Mouse (Mus musculus) kidney, embryonic 16.5 days (tissue): ENCODE measurements around the gene Hist3h2ba. TPM values are rescaled to one million over a fixed set of nuclear protein-coding genes. Genes with fewer than 3 reads are reported as not detected.
A peak's percentile ranks its signal among the peaks of the same experiment; 100 is the strongest.

Experiments
- ATAC-seq: fragments of 200-750 bp; cut with Nextera tagmentation; 2 replicates; pipeline ENCODE4 v1.8.0; 2017; ENCODE audit warnings: moderate TSS enrichment; ENCODE audit not compliant: low FRiP score, low TSS enrichment
- H3K27ac ChIP-seq: fragments of 300-500 bp; sonication (generic); 2 replicates; pipeline ENCODE4 v1.5.1; 2014; ENCODE audit warnings: low read length
- H3K27me3 ChIP-seq: fragments of 300-500 bp; sonication (generic); 2 replicates; pipeline ENCODE4 v1.6.1; 2014; ENCODE audit warnings: low read length, control low read depth, mixed read lengths; ENCODE audit not compliant: insufficient read depth
- H3K36me3 ChIP-seq: fragments of 300-500 bp; sonication (generic); 2 replicates; pipeline ENCODE4 v1.6.1; 2014; ENCODE audit warnings: low read length, control low read depth, mixed read lengths; ENCODE audit not compliant: insufficient read depth
- H3K4me1 ChIP-seq: fragments of 300-500 bp; sonication (generic); 2 replicates; pipeline ENCODE4 v1.6.1; 2014; ENCODE audit warnings: low read length, control low read depth, mixed read lengths; ENCODE audit not compliant: insufficient read depth
- H3K4me2 ChIP-seq: fragments of 300-500 bp; sonication (generic); replicated peaks from 2 replicates; pipeline ENCODE4 v1.6.1; 2014; ENCODE audit warnings: low read depth, low read length
- H3K4me3 ChIP-seq: fragments of 300-500 bp; sonication (generic); 2 replicates; pipeline ENCODE4 v1.5.1; 2014; ENCODE audit warnings: mild to moderate bottlenecking, low read length
- H3K9ac ChIP-seq: fragments of 300-500 bp; sonication (generic); replicated peaks from 2 replicates; pipeline ENCODE4 v1.6.1; 2014; ENCODE audit warnings: low read length
- H3K9me3 ChIP-seq: fragments of 300-500 bp; sonication (generic); 2 replicates; pipeline ENCODE4 v1.6.1; 2016; ENCODE audit warnings: low read length, control low read depth
- WGBS: fragments of 180-500 bp; shearing (Covaris S2); extraction: QIAGEN DNeasy Blood & Tissue Kit; methylation state at CpG from one replicate; pipeline ENCODE4 v1.1.7; 2014; 5-methylcytosine and 5-hydroxymethylcytosine counted together
- microRNA-seq: library from miRNA; unstranded; fragments of <30 nt; microRNA quantifications from one replicate; pipeline ENCODE4, GENCODE M21; 2016
- polyA plus RNA-seq: library from polyadenylated mRNA; unstranded; fragments of >200 nt; fragmentation: Nextera tagmentation; extraction: Ambion mirVana; gene quantifications from 2 replicates; pipeline ENCODE4 v1.2.1, GENCODE M21; 2015

Gene Hist3h2ba
- polyA plus RNA-seq, 1 experiment from 2014 or later = 93.4 TPM

- Histone ChIP-seq H3K27ac (no peak overlapping the region), H3K9me3 (no peaks in the 10 kb centered on the region), H3K27me3 (peaks cover 21% of the 10 kb centered on the region), H3K4me1 (peaks cover 5% of the 10 kb centered on the region), H3K4me3 (no peak overlapping the region), H3K4me2 (no peak overlapping the region), H3K9ac (no peak overlapping the region), H3K36me3 (peaks cover 33% of the 10 kb centered on the region)
- 77% methylated on average over 3 of the region's 3 CpGs for WGBS
- no peak for ATAC-seq
These were observed 43.2 kb downstream of the Hist3h2ba start for GRCm38 (mm10) chr11:58991911-58992310.

- no peak overlapping the region for H3K4me3 ChIP-seq
- H3K27me3 ChIP-seq = peaks cover 21% of the 10 kb centered on the region
- H3K9me3 ChIP-seq = no peaks in the 10 kb centered on the region
- H3K27ac ChIP-seq = no peak overlapping the region
- H3K4me2 ChIP-seq = no peak overlapping the region
- peaks cover 21% of the 10 kb centered on the region for H3K36me3 ChIP-seq
- H3K9ac ChIP-seq = no peak overlapping the region
- 75% methylated on average over 6 of the region's 6 CpGs for WGBS
- no peak for ATAC-seq
- peaks cover 5% of the 10 kb centered on the region for H3K4me1 ChIP-seq
These were observed 44.5 kb downstream of the Hist3h2ba start for GRCm38 (mm10) chr11:58993091-58993670.

GRCm38 (mm10) chr11:58994337-58994826, 45.7 kb downstream of the Hist3h2ba start:
- Histone ChIP-seq H3K4me1 (peaks cover 11% of the 10 kb centered on the region), H3K27me3 (peaks cover 21% of the 10 kb centered on the region), H3K27ac (no peak overlapping the region), H3K9me3 (no peaks in the 10 kb centered on the region), H3K9ac (peak overlapping the region; percentile 63), H3K4me3 (peak overlapping the region; percentile 45), H3K4me2 (peak overlapping the region; percentile 69), H3K36me3 (peaks cover 10% of the 10 kb centered on the region)
- 2% methylated on average over 33 of the region's 35 CpGs for WGBS
- peak; percentile 93 for ATAC-seq

- Histone ChIP-seq H3K4me2 (peak overlapping the region; percentile 69; the same call in 1 of the 2 replicates), H3K36me3 (peaks cover 1% of the 10 kb centered on the region), H3K4me1 (peaks cover 11% of the 10 kb centered on the region), H3K9me3 (no peaks in the 10 kb centered on the region), H3K27me3 (peaks cover 21% of the 10 kb centered on the region), H3K4me3 (no peak overlapping the region), H3K27ac (no peak overlapping the region), H3K9ac (no peak overlapping the region)
- 78% methylated on average over 9 of the region's 9 CpGs for WGBS
- no peak for ATAC-seq
These were observed 46.5 kb downstream of the Hist3h2ba start for GRCm38 (mm10) chr11:58995061-58995806.

GRCm38 (mm10) chr11:58995807-58996370, 47.2 kb downstream of the Hist3h2ba start:
- ATAC-seq = no peak
- peaks cover 21% of the 10 kb centered on the region for H3K27me3 ChIP-seq
- no peak overlapping the region for H3K4me2 ChIP-seq
- no peak overlapping the region for H3K9ac ChIP-seq
- no peaks in the 10 kb centered on the region for H3K36me3 ChIP-seq
- H3K4me1 ChIP-seq = peaks cover 11% of the 10 kb centered on the region
- H3K9me3 ChIP-seq = no peaks in the 10 kb centered on the region
- H3K4me3 ChIP-seq = no peak overlapping the region
- H3K27ac ChIP-seq = no peak overlapping the region
- WGBS = 47% methylated on average over 12 of the region's 12 CpGs

GRCm38 (mm10) chr11:58997541-58997940, 48.8 kb downstream of the Hist3h2ba start:
- no peaks in the 10 kb centered on the region for H3K36me3 ChIP-seq
- H3K27me3 ChIP-seq = peaks cover 21% of the 10 kb centered on the region
- H3K9me3 ChIP-seq = no peaks in the 10 kb centered on the region
- no peak overlapping the region for H3K9ac ChIP-seq
- no peak for ATAC-seq
- no peak overlapping the region for H3K27ac ChIP-seq
- no peak overlapping the region for H3K4me3 ChIP-seq
- WGBS = 85% methylated on average over 5 of the region's 5 CpGs
- H3K4me2 ChIP-seq = no peak overlapping the region
- H3K4me1 ChIP-seq = peaks cover 11% of the 10 kb centered on the region

Small RNA genes within 50 kb of the gene (microRNA-seq; reads per million reads assigned to microRNA genes)
- gene Gm44313 = not detected

Other genes with a start within 250 kb of the Hist3h2ba start
- not detected in 2 replicates for gene Olfr319, start 249.8 kb upstream of the Hist3h2ba start, polyA plus RNA-seq
- not detected in 2 replicates for gene Olfr318, start 224.9 kb upstream of the Hist3h2ba start, polyA plus RNA-seq
- gene Olfr317, start 209.7 kb upstream of the Hist3h2ba start, polyA plus RNA-seq = not detected in 2 replicates
- gene Olfr316, start 196.2 kb upstream of the Hist3h2ba start, polyA plus RNA-seq = not detected in 2 replicates
- not detected in 2 replicates for gene Olfr315, start 175.7 kb upstream of the Hist3h2ba start, polyA plus RNA-seq
- gene Olfr314, start 166.0 kb upstream of the Hist3h2ba start, polyA plus RNA-seq = not detected in 2 replicates
- gene Fam183b, start 147.0 kb upstream of the Hist3h2ba start, polyA plus RNA-seq = 0.31 and 0.85 TPM in 2 replicates
- gene Olfr313, start 133.9 kb upstream of the Hist3h2ba start, polyA plus RNA-seq = not detected in 2 replicates
- not detected in 2 replicates for gene Olfr312, start 119.7 kb upstream of the Hist3h2ba start, polyA plus RNA-seq
- not detected in 2 replicates for gene Olfr311, start 109.7 kb upstream of the Hist3h2ba start, polyA plus RNA-seq
- 10.2 and 10.6 TPM in 2 replicates for gene Gm12258, start 101.8 kb upstream of the Hist3h2ba start, polyA plus RNA-seq
- 9.1 and 9.4 TPM in 2 replicates for gene 2810021J22Rik, start 81.7 kb upstream of the Hist3h2ba start, polyA plus RNA-seq
- gene Zfp39, start 44.7 kb upstream of the Hist3h2ba start, polyA plus RNA-seq = 6.0 and 7.3 TPM in 2 replicates
- gene Btnl10, start 31.0 kb upstream of the Hist3h2ba start, polyA plus RNA-seq = 0.10 TPM in 1 of 2 replicates, not detected in the other
- gene Rnf187, start 10.0 kb upstream of the Hist3h2ba start, polyA plus RNA-seq = 217 and 219 TPM in 2 replicates
- 39.5 and 39.7 TPM in 2 replicates for gene Hist3h2a, start 5.8 kb downstream of the Hist3h2ba start, polyA plus RNA-seq
- 0.42 and 0.64 TPM in 2 replicates for gene Trim17, start 5.8 kb downstream of the Hist3h2ba start, polyA plus RNA-seq
- 22.9 and 25.9 TPM in 2 replicates for gene Trim11, start 29.2 kb downstream of the Hist3h2ba start, polyA plus RNA-seq
- 0.50 and 0.51 TPM in 2 replicates for gene Obscn, start 187.5 kb downstream of the Hist3h2ba start, polyA plus RNA-seq
- 6.9 and 8.5 TPM in 2 replicates for gene Iba57, start 214.8 kb downstream of the Hist3h2ba start, polyA plus RNA-seq
- 0.36 and 0.67 TPM in 2 replicates for gene Gjc2, start 234.3 kb downstream of the Hist3h2ba start, polyA plus RNA-seq
- 134 and 141 TPM in 2 replicates for gene Guk1, start 243.3 kb downstream of the Hist3h2ba start, polyA plus RNA-seq